Mouse (Mus musculus) urinary bladder, postnatal 14 days (tissue): ENCODE measurements at regions not wholly inside any gene's neighbourhood (a gene's known extent, or its start where the extent isn't known, plus 50 kb on each side); places are given as distances from the start of the nearest gene placed in this dataset.

Source experiments
- DNase-seq: peaks from one replicate; pipeline ENCODE4 v3.0.0; 2021; ENCODE audit warnings: low spot score

- DNase-seq: no peak
Observed at GRCm38 (mm10) chr14:76631740-76632139, 75.1 kb upstream of the Serp2 start.

- DNase-seq: no peak
Observed at GRCm38 (mm10) chr14:76631181-76631580, 74.5 kb upstream of the Serp2 start.

GRCm38 (mm10) chr14:76629913-76630478 is 73.3 kb upstream of the Serp2 start:
- peak; percentile 26 for DNase-seq

- no peak for DNase-seq
Observed at GRCm38 (mm10) chr14:76628182-76628892, 71.6 kb upstream of the Serp2 start.

- no peak for DNase-seq
Observed at GRCm38 (mm10) chr14:76625589-76626368, 69.1 kb upstream of the Serp2 start.

- DNase-seq: no peak
Observed at GRCm38 (mm10) chr14:76624626-76625378, 68.1 kb upstream of the Serp2 start.

- DNase-seq: no peak
Observed at GRCm38 (mm10) chr14:76623371-76623988, 66.8 kb upstream of the Serp2 start.

GRCm38 (mm10) chr14:76622634-76623291 is 66.1 kb upstream of the Serp2 start:
- no peak for DNase-seq

GRCm38 (mm10) chr14:76619038-76619409 is 62.3 kb upstream of the Serp2 start:
- no peak for DNase-seq

- no peak for DNase-seq
Observed at GRCm38 (mm10) chr14:76618331-76619037, 61.8 kb upstream of the Serp2 start.

GRCm38 (mm10) chr14:76617889-76618288 is 61.2 kb upstream of the Serp2 start:
- DNase-seq: no peak

GRCm38 (mm10) chr14:76617447-76617846 is 60.8 kb upstream of the Serp2 start:
- DNase-seq: no peak

GRCm38 (mm10) chr14:76616367-76616683 is 59.6 kb upstream of the Serp2 start:
- no peak for DNase-seq

- no peak for DNase-seq
Observed at GRCm38 (mm10) chr14:76615603-76616366, 59.1 kb upstream of the Serp2 start.

GRCm38 (mm10) chr14:76615182-76615581 is 58.5 kb upstream of the Serp2 start:
- DNase-seq: no peak

- DNase-seq: no peak
Observed at GRCm38 (mm10) chr14:76614682-76615081, 58.0 kb upstream of the Serp2 start.

- DNase-seq: no peak
Observed at GRCm38 (mm10) chr14:76613604-76614003, 56.9 kb upstream of the Serp2 start.

- DNase-seq: no peak
Observed at GRCm38 (mm10) chr14:76610429-76611378, 54.0 kb upstream of the Serp2 start.
